Mouse (Mus musculus) midbrain, embryonic 15.5 days (tissue): Measurements from ENCODE around the gene Vmn2r73. TPM values are rescaled to one million over a fixed set of nuclear protein-coding genes. Genes with fewer than 3 reads are reported as not detected.
"Not testable (repeated sequence)": the region's sequence is repeated elsewhere in the genome, so short reads cannot be mapped to it uniquely, and the experiment has no call there.

Source experiments
- ATAC-seq: fragments of 200-750 bp; cut with Nextera tagmentation; replicated peaks from 2 replicates; pipeline ENCODE4 v1.8.0; 2017; ENCODE audit warnings: moderate TSS enrichment
- H3K27ac ChIP-seq: fragments of 300-500 bp; sonication (generic); 2 replicates; pipeline ENCODE4 v1.5.1; 2015; ENCODE audit warnings: mild to moderate bottlenecking, inconsistent platforms
- H3K27me3 ChIP-seq: fragments of 300-500 bp; sonication (generic); replicated peaks from 2 replicates; pipeline ENCODE4 v1.6.1; 2015; ENCODE audit warnings: inconsistent platforms
- H3K36me3 ChIP-seq: fragments of 300-500 bp; sonication (generic); replicated peaks from 2 replicates; pipeline ENCODE4 v1.6.1; 2015; ENCODE audit warnings: inconsistent platforms
- H3K4me1 ChIP-seq: fragments of 300-500 bp; sonication (generic); 2 replicates; pipeline ENCODE4 v1.6.1; 2015; ENCODE audit warnings: inconsistent platforms
- H3K4me2 ChIP-seq: fragments of 300-500 bp; sonication (generic); 2 replicates; pipeline ENCODE4 v1.6.1; 2015; ENCODE audit warnings: inconsistent platforms, mild to moderate bottlenecking, moderate library complexity
- H3K4me3 ChIP-seq: fragments of 300-500 bp; sonication (generic); 2 replicates; pipeline ENCODE4 v1.5.1; 2015; ENCODE audit warnings: mild to moderate bottlenecking, inconsistent platforms
- H3K9ac ChIP-seq: fragments of 300-500 bp; sonication (generic); 2 replicates; pipeline ENCODE4 v1.6.1; 2015; ENCODE audit warnings: mild to moderate bottlenecking, inconsistent platforms
- H3K9me3 ChIP-seq: fragments of 300-500 bp; sonication (generic); 2 replicates; pipeline ENCODE4 v1.6.1; 2016; ENCODE audit warnings: inconsistent platforms
- WGBS: fragments of 180-500 bp; shearing (Covaris S2); methylation state at CpG from one replicate; pipeline ENCODE4 v1.1.7; 2015; ENCODE audit warnings: mixed read lengths; 5-methylcytosine and 5-hydroxymethylcytosine counted together
- polyA plus RNA-seq: library from polyadenylated mRNA; unstranded; fragments of >200 nt; fragmentation: Nextera tagmentation; extraction: Ambion mirVana; gene quantifications from 2 replicates; pipeline ENCODE4 v1.2.1, GENCODE M21; 2015

The Vmn2r73 gene
- polyA plus RNA-seq: not detected in 2 replicates

DNA sequence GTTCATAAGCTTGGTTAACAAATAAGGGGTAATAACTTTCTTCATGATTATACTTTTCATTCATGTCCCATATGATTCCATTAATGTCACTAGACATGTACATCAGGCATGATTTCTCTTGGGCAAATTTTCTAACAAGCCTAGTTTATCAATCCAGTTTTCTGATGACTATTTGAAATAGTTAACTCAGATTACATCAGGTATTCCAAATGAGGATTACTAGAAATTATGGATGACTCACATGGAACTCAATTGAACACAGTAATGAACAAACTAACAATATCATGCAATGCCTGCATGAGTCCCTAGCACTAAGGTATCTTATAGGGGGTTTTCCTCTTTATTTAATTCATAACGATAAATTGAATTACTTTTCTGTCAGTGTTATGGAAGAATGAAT lies at the start of gene Vmn2r73:
Vmn2r73 (minus strand) TSS at position 101 of the 400 bp plus-strand sequence.
- Histone ChIP-seq H3K9me3 (no peaks in the 10 kb centered on the region), H3K4me2 (no peak within 1 kb of the TSS), H3K4me3 (no peak within 1 kb of the TSS), H3K9ac (no peak within 1 kb of the TSS), H3K27ac (no peak within 1 kb of the TSS), H3K4me1 (no peaks in the 10 kb centered on the region), H3K36me3 (no peaks in the 10 kb centered on the region), H3K27me3 (no peaks in the 10 kb centered on the region)
- WGBS: 83% methylated on average over 1 of the region's 1 CpGs
- no peak for ATAC-seq

DNA sequence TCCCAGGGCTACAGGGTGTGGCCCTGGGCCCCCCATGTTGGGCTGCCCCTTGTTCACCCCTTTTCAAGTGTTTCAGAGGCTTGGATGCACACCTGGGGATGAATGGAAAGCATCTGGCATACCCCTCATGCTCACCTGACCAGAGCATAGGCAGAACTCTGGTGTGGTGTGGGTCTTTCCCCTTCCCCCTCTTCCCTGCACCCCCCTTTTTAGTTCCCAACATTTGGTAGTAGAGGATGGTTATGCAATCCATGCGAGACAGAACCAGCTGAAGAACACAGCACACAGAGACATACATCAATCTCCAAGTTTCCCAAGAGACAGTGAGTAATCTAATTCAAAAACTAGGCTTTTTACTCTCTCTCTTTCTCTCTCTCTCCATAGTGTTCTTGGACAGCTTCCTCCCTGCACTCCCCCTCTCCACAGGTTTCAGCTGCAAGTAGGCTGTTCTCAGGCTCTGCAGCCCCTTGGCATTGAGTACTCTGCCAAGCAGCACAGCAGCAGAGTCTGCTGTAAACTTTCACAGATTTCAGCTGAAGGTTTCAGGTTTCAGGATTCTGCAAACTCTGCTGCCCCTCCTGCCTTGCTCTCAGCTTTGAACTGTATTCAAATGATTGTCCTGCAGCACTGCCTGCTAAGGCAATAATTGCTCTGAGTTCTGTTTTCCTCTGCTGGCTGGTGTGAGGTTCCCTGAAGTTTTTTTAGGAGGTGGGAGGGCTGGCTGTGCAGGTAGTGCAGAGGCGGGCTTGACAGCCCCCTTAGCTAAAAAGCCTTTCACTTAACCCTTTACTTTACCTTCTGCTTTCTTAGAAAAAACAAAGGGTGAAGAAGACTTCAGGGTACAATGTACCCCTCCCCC lies 35.7 kb downstream of the Vmn2r73 start:
- Histone ChIP-seq H3K9me3 (no peaks in the 10 kb centered on the region), H3K36me3 (no peaks in the 10 kb centered on the region), H3K27ac (no peak overlapping the region), H3K4me2 (no peak overlapping the region), H3K4me1 (no peaks in the 10 kb centered on the region), H3K27me3 (no peaks in the 10 kb centered on the region), H3K9ac (no peak overlapping the region), H3K4me3 (no peak overlapping the region)
- ATAC-seq: no peak
- 33% methylated on average over 2 of the region's 2 CpGs for WGBS

GRCm38 (mm10) chr7:85818092-85818491 lies 58.0 kb downstream of the Vmn2r73 start:
- 16% methylated on average over 6 of the region's 6 CpGs for WGBS
- not testable (repeated sequence) for H3K4me1 ChIP-seq, H3K36me3 ChIP-seq

More at GRCm38 (mm10) chr7:85818092-85818491, 58.0 kb downstream of the Vmn2r73 start:
- H3K27ac ChIP-seq, H3K9ac ChIP-seq, H3K9me3 ChIP-seq, H3K4me2 ChIP-seq, H3K4me3 ChIP-seq, H3K27me3 ChIP-seq, ATAC-seq: not testable (repeated sequence)

Other genes with a start within 250 kb of the Vmn2r73 start
- gene Vmn2r72, start 121.2 kb downstream of the Vmn2r73 start, polyA plus RNA-seq: not detected in 2 replicates
- not detected in 2 replicates for gene Vmn2r74, start 85.4 kb upstream of the Vmn2r73 start, polyA plus RNA-seq